ENCODE assay signal across 28 mouse cellular contexts in genomic region chr11:67831820-67832219, GRCm38 (mm10). TPM values are rescaled to one million over a fixed set of nuclear protein-coding genes. Genes with fewer than 3 reads are reported as not detected.
"Had no signal": no experiment of that assay in that cellular context is flagged by ENCODE, and none has a peak within 500 bp of the region (broad histone marks: within the 10 kb centered on the region; RNA-seq: fewer than 3 reads in every experiment).

No protein-coding gene starts in this region.

- H3K27ac ChIP-seq: intestine, embryonic 15.5 days; limb, embryonic 12.5 days; limb, embryonic 15.5 days; liver, embryonic 14.5 days had no signal

- H3K27me3 ChIP-seq: intestine, embryonic 15.5 days; limb, embryonic 12.5 days; limb, embryonic 15.5 days had no signal

- H3K4me3 ChIP-seq: intestine, embryonic 15.5 days; limb, embryonic 12.5 days; limb, embryonic 15.5 days had no signal

- H3K36me3 ChIP-seq: intestine, embryonic 15.5 days; limb, embryonic 12.5 days; limb, embryonic 15.5 days had no signal

- H3K4me2 ChIP-seq: intestine, embryonic 15.5 days; limb, embryonic 12.5 days; limb, embryonic 15.5 days; liver, embryonic 11.5 days; midbrain, embryonic 11.5 days had no signal

- H3K4me1 ChIP-seq: intestine, embryonic 15.5 days had no signal

- H3K9ac ChIP-seq: intestine, embryonic 15.5 days; limb, embryonic 12.5 days; limb, embryonic 15.5 days; liver, embryonic 14.5 days; liver, postnatal 0 days had no signal

- H3K9me3 ChIP-seq: intestine, embryonic 15.5 days; limb, embryonic 12.5 days; limb, embryonic 15.5 days had no signal

- ATAC-seq: intestine, embryonic 15.5 days; liver, postnatal 0 days had no signal

- DNase-seq: kidney, adult 18-20 months; kidney, adult 9 months; kidney, postnatal 14 days; kidney, postnatal 4 days; liver, postnatal 0 days; midbrain, embryonic 14.5 days; thymus, adult 18-20 months; thymus, postnatal 36 days had no signal

RNA-seq across cellular contexts. Expression of gene Dhrs7c, which starts 33.8 kb away (rescaled TPM):
- total RNA-seq: layer of hippocampus, adult 18-20 months; layer of hippocampus, postnatal 25 days; left cerebral cortex, adult 18-20 months; megakaryocyte progenitor cell, adult 5-6 weeks; megakaryocyte-erythroid progenitor cell, adult 5-6 weeks; midbrain, postnatal 0 days had no signal
- polyA plus RNA-seq: liver, embryonic 11.5 days; liver, embryonic 14.5 days; liver, postnatal 0 days; midbrain, embryonic 11.5 days; midbrain, embryonic 14.5 days; neural tube, embryonic 14.5 days; small intestine, adult 2 months; spleen, adult 2 months; testis, adult 2 months had no signal

RNA-seq across cellular contexts. Expression of gene Gsg1l2, which starts 57.4 kb away (rescaled TPM):
- total RNA-seq: layer of hippocampus, adult 18-20 months; layer of hippocampus, postnatal 25 days; left cerebral cortex, adult 18-20 months; left cerebral cortex, postnatal 10 days; left cerebral cortex, postnatal 36 days; megakaryocyte progenitor cell, adult 5-6 weeks; megakaryocyte-erythroid progenitor cell, adult 5-6 weeks; midbrain, postnatal 0 days had no signal
- polyA plus RNA-seq: intestine, embryonic 15.5 days; kidney, embryonic 16.5 days; limb, embryonic 12.5 days; limb, embryonic 15.5 days; liver, embryonic 11.5 days; liver, embryonic 14.5 days; liver, postnatal 0 days; midbrain, embryonic 11.5 days; midbrain, embryonic 14.5 days; midbrain, postnatal 0 days; neural tube, embryonic 11.5 days; neural tube, embryonic 14.5 days; spleen, adult 2 months; testis, adult 2 months had no signal
